Mouse (Mus musculus): ENCODE data around the gene Lrfn1. TPM values are rescaled to one million over a fixed set of nuclear protein-coding genes. Genes with fewer than 3 reads are reported as not detected.
A peak's percentile ranks its signal among the peaks of the same experiment; 100 is the strongest.

The Lrfn1 gene
- polyA plus RNA-seq, 1 experiment from 2014 or later, result 0.12 TPM

DNA sequence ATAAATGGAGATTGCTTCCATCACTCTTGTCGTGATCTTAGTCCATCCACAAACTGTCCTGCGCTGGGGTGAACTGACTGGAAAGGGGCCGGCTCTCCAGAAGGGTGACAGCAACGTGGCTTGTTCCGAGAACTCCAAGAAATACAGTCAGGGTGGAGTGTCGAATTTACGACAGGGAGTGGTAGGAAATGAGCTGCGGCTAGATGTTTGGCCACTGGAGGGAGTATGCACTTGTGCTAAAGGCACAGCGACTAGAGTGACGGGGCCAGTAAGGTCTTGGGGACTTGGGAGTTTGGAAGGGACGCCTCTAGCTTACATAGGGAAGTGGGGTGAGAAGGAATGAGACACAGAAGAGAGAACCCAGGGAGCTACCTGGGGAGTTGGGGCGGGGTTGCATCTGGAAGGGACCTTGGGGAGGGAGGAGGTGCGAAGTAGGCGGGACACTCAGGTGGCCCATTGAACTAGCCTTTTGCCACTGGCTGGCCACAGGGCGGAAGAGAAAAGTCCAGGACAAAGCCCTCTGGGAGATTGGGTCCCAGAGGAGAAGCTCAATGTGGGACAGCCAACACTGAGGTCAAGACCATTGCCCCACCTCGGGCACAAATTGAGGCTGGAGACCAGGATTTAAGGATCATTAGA, 14.7 kb upstream of the Lrfn1 start, which contains the start of gene Gmfg:
Gene Gmfg, plus strand, starts transcription at position 516 of the 639 bp plus-strand sequence.
- H3K4me2 ChIP-seq (ENCODE audit: low read depth, low read length), result peak within 1 kb of the TSS; percentile 91
- ATAC-seq (peak; percentile 59), DNase-seq (peak; percentile 86)
- H3K4me3 ChIP-seq (ENCODE audit: low read depth, low read length), result peak within 1 kb of the TSS; percentile 91
- H3K4me1 ChIP-seq (ENCODE audit: insufficient read depth), result peaks cover 47% of the 10 kb centered on the region
- WGBS (ENCODE audit: insufficient replicate concordance), result 5% methylated on average over 16 of the region's 16 CpGs
- H3K27ac ChIP-seq (ENCODE audit: low read depth), result peak within 1 kb of the TSS; percentile 90
- H3K9ac ChIP-seq (replicated peaks), result peak within 1 kb of the TSS; percentile 72
- no peaks in the 10 kb centered on the region for H3K27me3 ChIP-seq (ENCODE audit: insufficient read depth, low read length)
- TF ChIP-seq EP300 (IDR thresholded peaks at IDR 0.05; ENCODE audit: low read depth) (no peak), CTCF (IDR thresholded peaks at IDR 0.05; ENCODE audit: low read depth) (peak; percentile 93)
- peaks cover 1% of the 10 kb centered on the region; the same call in 1 of the 2 replicates for H3K36me3 ChIP-seq (replicated peaks; ENCODE audit: insufficient read depth, low read length)
- no peaks in the 10 kb centered on the region for H3K9me3 ChIP-seq (ENCODE audit: low read length)

DNA sequence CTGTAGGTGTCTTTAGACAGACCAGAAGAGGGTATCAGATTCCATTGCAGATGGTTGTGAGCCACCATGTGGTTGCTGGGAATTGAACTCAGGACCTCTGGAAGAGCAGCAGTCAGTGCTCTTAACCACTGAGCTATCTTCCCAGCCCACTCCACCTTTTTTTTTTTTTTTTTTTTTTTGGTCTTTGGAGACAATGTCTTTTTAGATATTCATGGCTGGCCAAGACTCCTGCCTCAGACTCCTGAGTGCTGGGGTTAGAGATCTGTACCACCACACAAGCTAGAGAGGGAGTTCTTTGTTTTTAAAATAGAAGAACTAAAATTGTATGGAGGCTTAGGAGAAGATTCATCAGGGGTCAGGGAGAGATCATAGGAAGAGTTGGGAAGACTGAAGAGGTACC, 13.8 kb upstream of the Lrfn1 start:
- no peaks in the 10 kb centered on the region for H3K9me3 ChIP-seq (ENCODE audit: low read length)
- no peak for TF ChIP-seq CTCF (IDR thresholded peaks at IDR 0.05; ENCODE audit: low read depth)
- no peak for TF ChIP-seq EP300 (IDR thresholded peaks at IDR 0.05; ENCODE audit: low read depth)
- no peaks in the 10 kb centered on the region for H3K27me3 ChIP-seq (ENCODE audit: insufficient read depth, low read length)
- no peak for ATAC-seq
- peaks cover 39% of the 10 kb centered on the region for H3K4me1 ChIP-seq (ENCODE audit: insufficient read depth)
- H3K27ac ChIP-seq (ENCODE audit: low read depth), result 0 out of 2 replicates have a peak overlapping the region, but pooled peaks have one; percentile 90
- H3K36me3 ChIP-seq (replicated peaks; ENCODE audit: insufficient read depth, low read length), result no peaks in the 10 kb centered on the region
- no peak overlapping the region for H3K4me3 ChIP-seq (ENCODE audit: low read depth, low read length)
- no peak overlapping the region for H3K9ac ChIP-seq (replicated peaks)
- no peak overlapping the region for H3K4me2 ChIP-seq (ENCODE audit: low read depth, low read length)
- no peak for DNase-seq

DNA sequence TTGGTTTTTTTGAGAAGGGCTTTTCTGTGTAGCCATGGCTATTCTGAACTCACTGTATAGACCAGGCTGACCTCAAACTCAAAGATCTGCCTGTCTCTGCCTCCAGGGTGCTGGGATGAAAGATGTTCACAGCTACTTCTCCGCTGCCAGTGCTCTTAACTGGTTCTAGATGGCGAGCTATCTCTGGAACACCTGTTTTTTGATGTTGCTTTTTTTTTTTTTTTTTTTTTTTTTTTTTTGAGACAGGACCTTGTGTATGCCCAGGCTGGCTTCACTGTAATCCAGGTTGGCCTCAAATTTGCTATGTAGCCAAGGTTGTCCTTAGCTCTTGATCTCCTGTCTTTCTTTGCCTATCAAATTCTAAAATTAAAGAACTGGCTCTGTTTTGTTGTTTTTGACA, 13.0 kb upstream of the Lrfn1 start:
- TF ChIP-seq EP300 (IDR thresholded peaks at IDR 0.05; ENCODE audit: low read depth) (no peak), CTCF (IDR thresholded peaks at IDR 0.05; ENCODE audit: low read depth) (no peak)
- no peak for ATAC-seq
- no peak overlapping the region for H3K9ac ChIP-seq (replicated peaks)
- no peak overlapping the region for H3K27ac ChIP-seq (ENCODE audit: low read depth)
- no peaks in the 10 kb centered on the region for H3K36me3 ChIP-seq (replicated peaks; ENCODE audit: insufficient read depth, low read length)
- H3K27me3 ChIP-seq (ENCODE audit: insufficient read depth, low read length), result no peaks in the 10 kb centered on the region
- H3K9me3 ChIP-seq (ENCODE audit: low read length), result no peaks in the 10 kb centered on the region
- H3K4me2 ChIP-seq (ENCODE audit: low read depth, low read length), result no peak overlapping the region
- DNase-seq, result no peak
- H3K4me1 ChIP-seq (ENCODE audit: insufficient read depth), result peaks cover 31% of the 10 kb centered on the region
- no peak overlapping the region for H3K4me3 ChIP-seq (ENCODE audit: low read depth, low read length)
- 56% methylated on average over 2 of the region's 2 CpGs for WGBS (ENCODE audit: insufficient replicate concordance)

DNA sequence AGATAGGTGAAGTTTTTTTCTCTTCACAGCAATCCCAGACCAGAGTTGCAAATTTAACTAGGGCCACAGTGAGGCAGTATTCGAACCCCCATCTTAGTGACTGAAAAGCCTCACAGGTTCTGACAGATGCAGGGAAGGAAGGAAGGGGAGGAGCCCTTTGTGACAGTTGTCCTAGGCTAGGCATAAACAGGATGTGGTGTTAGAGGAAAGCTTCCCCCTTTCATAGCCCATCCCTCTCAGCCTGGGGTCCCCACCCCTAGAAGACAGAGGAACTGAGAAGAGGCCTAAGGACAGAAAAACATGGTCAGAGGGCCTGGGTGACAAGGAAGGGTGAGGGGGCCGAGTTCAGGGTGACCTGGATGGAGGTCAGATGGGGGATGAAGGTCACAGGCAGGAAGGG, 11.0 kb upstream of the Lrfn1 start:
- H3K4me2 ChIP-seq (ENCODE audit: low read depth, low read length), result peak overlapping the region; percentile 58
- WGBS (ENCODE audit: insufficient replicate concordance), result 15% methylated on average over 2 of the region's 2 CpGs
- TF ChIP-seq EP300 (IDR thresholded peaks at IDR 0.05; ENCODE audit: low read depth) (peak; percentile 74), CTCF (IDR thresholded peaks at IDR 0.05; ENCODE audit: low read depth) (peak; percentile 28)
- peaks cover 2% of the 10 kb centered on the region for H3K36me3 ChIP-seq (replicated peaks; ENCODE audit: insufficient read depth, low read length)
- H3K27ac ChIP-seq (ENCODE audit: low read depth), result peak overlapping the region; percentile 82
- peak; percentile 56 for DNase-seq
- H3K9ac ChIP-seq (replicated peaks), result peak overlapping the region; percentile 58
- ATAC-seq, result no peak
- H3K27me3 ChIP-seq (ENCODE audit: insufficient read depth, low read length), result no peaks in the 10 kb centered on the region
- H3K4me3 ChIP-seq (ENCODE audit: low read depth, low read length), result peak overlapping the region; percentile 34
- peaks cover 13% of the 10 kb centered on the region for H3K4me1 ChIP-seq (ENCODE audit: insufficient read depth)
- H3K9me3 ChIP-seq (ENCODE audit: low read length), result no peaks in the 10 kb centered on the region

DNA sequence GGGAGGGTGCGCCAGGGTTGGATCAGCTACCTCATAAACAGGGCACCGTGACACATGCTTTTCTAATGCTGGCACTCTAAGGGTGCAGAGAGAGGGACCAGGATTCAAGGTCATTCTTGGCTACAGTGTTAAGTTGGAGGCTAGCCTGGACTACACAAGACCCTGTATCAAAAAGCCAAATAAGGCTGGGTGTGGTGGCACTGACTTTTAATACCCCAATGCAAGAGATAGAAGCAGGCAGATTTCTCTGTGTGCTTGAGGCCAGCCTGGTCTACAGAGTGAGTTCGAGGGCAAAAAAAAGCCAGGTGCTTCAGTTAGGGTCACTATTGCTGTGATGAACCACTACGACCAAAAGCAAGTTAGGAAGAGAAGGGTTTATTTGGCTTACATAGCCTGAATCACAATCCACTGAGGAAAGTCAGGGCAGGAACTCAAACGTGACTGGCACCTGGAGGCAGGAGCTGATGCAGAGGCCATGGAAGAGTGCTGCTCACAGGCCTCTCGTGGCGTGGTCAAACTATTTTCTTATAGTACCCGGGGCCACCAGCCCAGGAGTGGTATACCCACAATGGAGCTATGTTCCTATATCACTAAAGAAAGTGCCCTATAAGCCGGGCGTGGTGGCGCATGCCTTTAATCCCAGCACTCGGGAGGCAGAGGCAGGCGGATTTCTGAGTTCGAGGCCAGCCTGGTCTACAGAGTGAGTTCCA, 9.8 kb upstream of the Lrfn1 start:
- Histone ChIP-seq H3K4me3 (ENCODE audit: low read depth, low read length) (peak overlapping the region; percentile 34), H3K4me1 (ENCODE audit: insufficient read depth) (peaks cover 12% of the 10 kb centered on the region), H3K27me3 (ENCODE audit: insufficient read depth, low read length) (no peaks in the 10 kb centered on the region), H3K36me3 (replicated peaks; ENCODE audit: insufficient read depth, low read length) (peaks cover 5% of the 10 kb centered on the region), H3K9ac (replicated peaks) (no peak overlapping the region; the same call in 1 of the 2 replicates), H3K9me3 (ENCODE audit: low read length) (no peaks in the 10 kb centered on the region), H3K27ac (ENCODE audit: low read depth) (peak overlapping the region; percentile 82), H3K4me2 (ENCODE audit: low read depth, low read length) (peak overlapping the region; percentile 58)
- ATAC-seq (no peak), DNase-seq (no peak)
- WGBS (ENCODE audit: insufficient replicate concordance), result 45% methylated on average over 14 of the region's 14 CpGs
- TF ChIP-seq EP300 (IDR thresholded peaks at IDR 0.05; ENCODE audit: low read depth) (no peak), CTCF (IDR thresholded peaks at IDR 0.05; ENCODE audit: low read depth) (no peak)

DNA sequence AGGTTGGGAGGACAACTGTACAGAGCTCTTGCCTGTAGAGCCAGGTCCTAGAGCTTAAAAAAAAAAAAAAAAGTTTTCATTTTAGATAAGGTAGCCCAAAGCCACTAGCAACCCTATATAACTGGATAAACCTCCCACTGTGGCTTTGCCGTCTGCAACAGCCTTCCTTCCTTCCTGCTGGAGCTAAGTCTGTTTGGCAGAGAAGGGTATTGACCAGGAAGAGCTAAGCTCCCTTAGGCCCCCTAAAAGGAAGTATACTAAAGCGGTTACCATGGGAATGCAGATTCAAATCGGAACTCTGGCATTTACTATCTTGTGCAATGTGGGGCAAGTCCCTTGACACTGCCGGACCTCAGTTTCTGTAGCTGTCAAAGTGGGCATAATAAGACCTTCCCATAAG, 9.1 kb upstream of the Lrfn1 start:
- TF ChIP-seq EP300 (IDR thresholded peaks at IDR 0.05; ENCODE audit: low read depth) (no peak), CTCF (IDR thresholded peaks at IDR 0.05; ENCODE audit: low read depth) (no peak)
- WGBS (ENCODE audit: insufficient replicate concordance), result 7% methylated on average over 4 of the region's 4 CpGs
- DNase-seq (peak; percentile 16), ATAC-seq (peak; percentile 34; the same call in 1 of the 2 replicates)
- peak overlapping the region; percentile 34; the same call in 1 of the 2 replicates for H3K4me3 ChIP-seq (ENCODE audit: low read depth, low read length)
- no peaks in the 10 kb centered on the region for H3K9me3 ChIP-seq (ENCODE audit: low read length)
- peak overlapping the region; percentile 58 for H3K4me2 ChIP-seq (ENCODE audit: low read depth, low read length)
- H3K4me1 ChIP-seq (ENCODE audit: insufficient read depth), result peaks cover 5% of the 10 kb centered on the region; the same call in 1 of the 2 replicates
- H3K27me3 ChIP-seq (ENCODE audit: insufficient read depth, low read length), result no peaks in the 10 kb centered on the region
- H3K9ac ChIP-seq (replicated peaks), result peak overlapping the region; percentile 11
- H3K27ac ChIP-seq (ENCODE audit: low read depth), result peak overlapping the region; percentile 82
- H3K36me3 ChIP-seq (replicated peaks; ENCODE audit: insufficient read depth, low read length), result peaks cover 5% of the 10 kb centered on the region

Data from liver, postnatal 0 days (tissue).